Mouse (Mus musculus) G1E (cell line): ENCODE results near the gene Scamp3. TPM values are rescaled to one million over a fixed set of nuclear protein-coding genes. Genes with fewer than 3 reads are reported as not detected.

Experiments used
- ATAC-seq: 2 replicates; pipeline ENCODE4 v1.8.0; 2016; ENCODE audit warnings: mild to moderate bottlenecking; ENCODE audit not compliant: insufficient number of reproducible peaks, poor library complexity, low FRiP score, severe bottlenecking; ENCODE audit errors: extremely low read depth
- DNase-seq: peaks from one replicate; pipeline ENCODE4 v3.0.0; 2012; ENCODE audit warnings: low spot score
- H3K27me3 ChIP-seq: 2 replicates; pipeline ENCODE4 v1.6.1; 2012; ENCODE audit warnings: mild to moderate bottlenecking, low read length, inconsistent platforms; ENCODE audit not compliant: insufficient read depth
- H3K36me3 ChIP-seq: replicated peaks from 2 replicates; pipeline ENCODE3; 2012; ENCODE audit warnings: mild to moderate bottlenecking, inconsistent platforms
- H3K4me1 ChIP-seq: 2 replicates; pipeline ENCODE4 v1.6.1; 2012; ENCODE audit warnings: low read depth, low read length, inconsistent platforms, mixed read lengths; ENCODE audit not compliant: insufficient read depth
- H3K4me3 ChIP-seq: 2 replicates; pipeline ENCODE4 v1.5.1; 2012; ENCODE audit warnings: low read depth, mild to moderate bottlenecking, inconsistent platforms, low read length, moderate library complexity, mixed read lengths
- H3K9me3 ChIP-seq: replicated peaks from 2 replicates; pipeline ENCODE4 v1.6.1; 2012; ENCODE audit warnings: inconsistent platforms
- CTCF ChIP-seq: IDR thresholded peaks from 2 replicates; pipeline ENCODE4 v1.5.1; 2012; ENCODE audit warnings: low read depth, low read length, inconsistent platforms, mixed read lengths
- GATA1 ChIP-seq: IDR thresholded peaks from 2 replicates; pipeline ENCODE4 v1.6.1; 2012; ENCODE audit warnings: borderline replicate concordance, low read length, inconsistent platforms, mixed read lengths
- GATA2 ChIP-seq: IDR thresholded peaks from 2 replicates; pipeline ENCODE4 v1.6.1; 2012; ENCODE audit warnings: low read depth, low read length, inconsistent platforms, borderline replicate concordance
- POLR2AphosphoS5 ChIP-seq: IDR thresholded peaks from 2 replicates; pipeline ENCODE4 v1.6.1; 2012; ENCODE audit warnings: low read depth, low read length, inconsistent platforms; ENCODE audit not compliant: insufficient replicate concordance
- TAL1 ChIP-seq: conservative IDR thresholded peaks from 2 replicates; pipeline ENCODE4 v1.6.1; 2012; ENCODE audit warnings: low read depth, low read length, inconsistent platforms, mixed read lengths
- polyA plus RNA-seq: library from polyadenylated mRNA; stranded (reverse); fragments of >175 nt; gene quantifications from 2 replicates; pipeline ENCODE4 v1.2.3, GENCODE M21; 2012
- total RNA-seq, 2 experiments: library from RNA; stranded (forward) in 1 of 2; stranded (reverse) in 1 of 2; fragments of 200-1000 nt in 1 of 2; fragments of >200 nt in 1 of 2; fragmentation: Nextera tagmentation in 1 of 2; gene quantifications; 2 replicates each; pipeline ENCODE4 v1.2.3; 2014 to 2017

The Scamp3 gene
- total and polyA plus RNA-seq, 3 experiments: 35.1 to 234 (median 123) TPM

GRCm38 (mm10) chr3:89202253-89203141 lies 25.2 kb downstream of the Scamp3 start, which contains the start of gene Gba:
Gene Gba, plus strand, starts transcription at chr3:89202928.
- Histone ChIP-seq H3K9me3 (no peaks in the 10 kb centered on the region), H3K27me3 (no peaks in the 10 kb centered on the region; the same call in 1 of the 2 replicates), H3K4me1 (peaks cover 35% of the 10 kb centered on the region), H3K4me3 (peak within 1 kb of the TSS; percentile 73), H3K36me3 (peaks cover 38% of the 10 kb centered on the region)
- TF ChIP-seq CTCF (no peak), GATA1 (no peak), POLR2AphosphoS5 (no peak), GATA2 (no peak), TAL1 (no peak)
- DNase-seq (peak; percentile 75), ATAC-seq (peak; percentile 66)

DNA sequence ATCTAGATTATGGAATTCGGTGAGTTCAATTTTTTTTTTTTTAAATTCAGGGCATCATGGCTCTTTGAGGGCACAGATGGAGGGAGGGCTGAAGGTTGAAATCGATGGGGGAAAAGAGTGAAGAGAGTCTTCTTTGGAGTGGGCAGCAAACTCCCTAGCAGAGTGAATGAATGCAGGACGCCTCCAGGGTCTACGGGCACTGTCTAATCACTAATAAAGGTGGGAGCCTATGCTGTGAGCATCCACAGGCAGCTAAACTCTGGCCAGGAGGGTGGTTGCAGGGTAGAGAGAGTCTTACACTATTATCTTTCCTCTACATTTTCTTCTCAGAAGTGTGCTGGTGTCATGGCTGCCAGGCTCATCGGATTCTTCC lies 25.9 kb downstream of the Scamp3 start:
- DNase-seq: no peak
- Histone ChIP-seq H3K27me3 (no peaks in the 10 kb centered on the region; the same call in 1 of the 2 replicates), H3K4me3 (peak overlapping the region; percentile 73), H3K36me3 (peaks cover 44% of the 10 kb centered on the region), H3K9me3 (no peaks in the 10 kb centered on the region), H3K4me1 (peaks cover 37% of the 10 kb centered on the region)
- no peak for ATAC-seq
- TF ChIP-seq GATA2 (no peak), TAL1 (no peak), POLR2AphosphoS5 (no peak), CTCF (no peak), GATA1 (no peak)

DNA sequence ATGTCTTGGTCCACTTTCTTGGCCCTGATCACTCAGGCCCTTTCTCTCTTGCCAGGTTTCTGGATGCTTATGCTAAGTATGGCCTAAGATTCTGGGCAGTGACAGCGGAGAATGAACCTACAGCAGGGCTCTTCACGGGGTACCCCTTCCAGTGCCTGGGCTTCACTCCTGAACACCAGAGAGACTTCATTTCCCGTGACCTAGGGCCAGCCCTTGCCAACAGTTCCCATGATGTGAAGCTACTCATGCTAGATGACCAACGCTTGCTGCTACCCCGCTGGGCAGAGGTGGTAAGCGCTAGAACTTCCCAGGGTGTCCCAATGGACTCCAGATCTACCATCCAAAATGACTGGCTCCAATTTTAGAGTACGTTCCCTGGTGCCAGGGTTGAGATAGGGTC lies 28.8 kb downstream of the Scamp3 start:
- TF ChIP-seq GATA1: no peak
- ATAC-seq (no peak), DNase-seq (no peak)
- Histone ChIP-seq H3K9me3 (no peaks in the 10 kb centered on the region), H3K4me1 (peaks cover 45% of the 10 kb centered on the region), H3K36me3 (peaks cover 74% of the 10 kb centered on the region), H3K27me3 (no peaks in the 10 kb centered on the region), H3K4me3 (no peak overlapping the region)

- no peak for ATAC-seq
- peaks cover 80% of the 10 kb centered on the region for H3K36me3 ChIP-seq
- DNase-seq: no peak
Observed at GRCm38 (mm10) chr3:89206695-89207094, 29.4 kb downstream of the Scamp3 start.

GRCm38 (mm10) chr3:89208075-89208657 lies 30.9 kb downstream of the Scamp3 start:
- Histone ChIP-seq H3K4me1 (peaks cover 60% of the 10 kb centered on the region), H3K36me3 (peaks cover 90% of the 10 kb centered on the region), H3K9me3 (no peaks in the 10 kb centered on the region), H3K4me3 (no peak overlapping the region), H3K27me3 (no peaks in the 10 kb centered on the region)
- DNase-seq: no peak
- TF ChIP-seq GATA2 (no peak), GATA1 (no peak), CTCF (no peak), TAL1 (no peak), POLR2AphosphoS5 (no peak)
- no peak for ATAC-seq

More at GRCm38 (mm10) chr3:89206695-89207094, 29.4 kb downstream of the Scamp3 start:
- no peaks in the 10 kb centered on the region for H3K27me3 ChIP-seq
- TF ChIP-seq TAL1 (no peak), GATA1 (no peak), GATA2 (no peak), CTCF (no peak), POLR2AphosphoS5 (no peak)
- H3K4me3 ChIP-seq: no peak overlapping the region
- H3K9me3 ChIP-seq: no peaks in the 10 kb centered on the region
- H3K4me1 ChIP-seq: peaks cover 50% of the 10 kb centered on the region

DNA sequence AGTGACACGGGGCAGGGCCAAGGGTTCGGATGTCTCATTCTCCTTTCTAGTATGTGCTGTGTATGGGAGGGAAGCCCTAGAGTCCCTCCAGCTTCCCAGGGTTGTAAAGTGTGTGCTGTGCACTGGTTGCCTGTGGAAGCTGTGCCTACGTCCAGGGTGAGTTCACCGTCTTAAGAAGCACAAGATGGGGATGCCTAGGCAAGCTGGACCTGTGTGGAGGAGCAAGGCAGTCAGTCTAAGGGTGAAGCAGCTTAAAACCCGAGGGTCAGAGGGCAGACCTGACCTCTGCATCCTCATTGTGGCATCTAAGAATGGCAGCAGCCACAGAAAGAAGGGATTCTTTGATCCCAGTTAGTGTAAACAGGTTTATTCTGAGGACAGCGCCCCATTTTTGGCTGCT lies 31.5 kb downstream of the Scamp3 start:
- peaks cover 56% of the 10 kb centered on the region for H3K4me1 ChIP-seq

DNA sequence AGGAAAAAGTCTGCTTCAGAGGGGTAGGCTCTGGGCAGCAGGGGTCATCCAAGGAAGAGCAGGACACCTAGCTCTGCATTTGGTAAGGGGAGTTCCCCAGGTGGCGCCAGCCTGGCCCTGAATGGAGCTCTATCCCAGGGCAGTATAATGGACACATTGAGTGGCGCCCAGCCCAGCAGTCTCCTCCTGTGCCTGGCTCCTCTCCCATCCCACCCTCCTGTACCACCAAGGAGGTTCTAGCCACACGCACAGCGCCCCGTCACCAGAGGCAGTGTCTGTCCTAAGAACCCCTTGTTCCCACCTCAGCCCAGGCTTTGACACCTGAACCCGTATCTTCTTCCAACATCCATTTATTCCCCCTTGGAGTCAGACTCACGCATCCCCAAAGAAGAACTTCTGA lies 32.5 kb downstream of the Scamp3 start:
- no peaks in the 10 kb centered on the region for H3K9me3 ChIP-seq
- no peaks in the 10 kb centered on the region for H3K27me3 ChIP-seq
- peaks cover 55% of the 10 kb centered on the region for H3K4me1 ChIP-seq
- TF ChIP-seq GATA2 (no peak), GATA1 (no peak), CTCF (no peak), TAL1 (no peak), POLR2AphosphoS5 (no peak)
- peaks cover 80% of the 10 kb centered on the region for H3K36me3 ChIP-seq
- DNase-seq (no peak), ATAC-seq (no peak)
- no peak overlapping the region for H3K4me3 ChIP-seq

More for the DNA sequence above, 31.5 kb downstream of the Scamp3 start:
- peaks cover 90% of the 10 kb centered on the region for H3K36me3 ChIP-seq
- no peak for TF ChIP-seq GATA2
- H3K9me3 ChIP-seq: no peaks in the 10 kb centered on the region
- DNase-seq (no peak), ATAC-seq (no peak)
- H3K27me3 ChIP-seq: no peaks in the 10 kb centered on the region
- no peak overlapping the region for H3K4me3 ChIP-seq
